Mouse (Mus musculus) megakaryocyte, embryonic 14.5 days (primary cell): ENCODE data around the gene Tmem132c.
"Not testable (repeated sequence)": the region's sequence is repeated elsewhere in the genome, so short reads cannot be mapped to it uniquely, and the experiment has no call there.

Experiments
- FLI1 ChIP-seq: IDR thresholded peaks from 2 replicates; pipeline ENCODE4 v1.6.1; 2012; ENCODE audit warnings: low read length, inconsistent platforms, mixed read lengths
- GATA1 ChIP-seq: IDR thresholded peaks from 3 replicates; pipeline ENCODE4 v1.6.1; 2012; ENCODE audit warnings: mixed read lengths, low read length, inconsistent platforms, borderline replicate concordance

GRCm38 (mm10) chr5:127357878-127358277, 116.3 kb downstream of the Tmem132c start:
- not testable (repeated sequence) for TF ChIP-seq GATA1, FLI1
